ENCODE assay signal across 28 mouse cellular contexts in the genomic region with DNA sequence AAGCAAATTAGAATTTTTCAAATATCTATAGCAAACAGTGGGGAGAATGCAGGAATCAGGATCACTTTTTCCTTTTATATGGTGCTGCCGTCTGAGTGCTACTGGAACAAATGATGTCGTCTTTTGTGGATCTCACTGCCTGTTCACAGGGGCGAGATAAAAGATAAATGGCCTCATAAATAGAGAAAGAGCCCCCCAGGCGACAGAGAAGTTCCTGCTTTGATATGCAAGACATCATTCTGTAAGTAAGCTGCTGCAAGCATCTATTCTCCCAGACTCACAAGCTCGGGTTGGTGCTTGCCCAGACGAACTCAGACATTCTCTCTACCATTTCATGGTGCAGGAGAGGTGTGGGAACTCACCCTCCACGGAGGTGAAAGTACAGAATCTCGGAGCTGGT.
DNase-seq lines count a peak whose midpoint lies in the region; ATAC-seq and TF ChIP-seq lines count a peak whose summit lies in the region.
"Had no signal": no experiment of that assay in that cellular context is flagged by ENCODE, and none has a peak within 500 bp of the region (broad histone marks: within the 10 kb centered on the region; RNA-seq: fewer than 3 reads in every experiment).

No protein-coding gene starts in this region.

- no peaks in the 10 kb centered on the region for H3K4me1 ChIP-seq in limb, embryonic 14.5 days (ENCODE audit: control insufficient read depth, insufficient read depth, low read length)
- peaks cover 2% of the 10 kb centered on the region; the same call in 1 of the 2 replicates for H3K4me1 ChIP-seq in limb, embryonic 10.5 days
- peaks cover 14% of the 10 kb centered on the region for H3K4me1 ChIP-seq in midbrain, embryonic 15.5 days
- no peaks in the 10 kb centered on the region for H3K4me1 ChIP-seq in kidney, embryonic 16.5 days (ENCODE audit: insufficient read depth, low read length)
- H3K4me1 ChIP-seq: limb, embryonic 15.5 days; liver, embryonic 13.5 days; megakaryocyte, embryonic 14.5 days had no signal

- H3K36me3 ChIP-seq in limb, embryonic 14.5 days (ENCODE audit: control insufficient read depth, insufficient read depth, low read length), result no peaks in the 10 kb centered on the region
- no peaks in the 10 kb centered on the region for H3K36me3 ChIP-seq in limb, embryonic 10.5 days
- H3K36me3 ChIP-seq in midbrain, embryonic 15.5 days (replicated peaks), result no peaks in the 10 kb centered on the region
- no peaks in the 10 kb centered on the region for H3K36me3 ChIP-seq in kidney, embryonic 16.5 days (ENCODE audit: insufficient read depth, low read length)
- H3K36me3 ChIP-seq: embryonic facial prominence, embryonic 15.5 days; forebrain, embryonic 12.5 days; limb, embryonic 15.5 days; liver, embryonic 13.5 days had no signal

- no peak for ATAC-seq in limb, embryonic 14.5 days (ENCODE audit: low FRiP score, low read depth)
- ATAC-seq in midbrain, embryonic 15.5 days (replicated peaks), result no peak
- no peak for ATAC-seq in kidney, embryonic 16.5 days (ENCODE audit: low FRiP score, low TSS enrichment)
- ATAC-seq: forebrain, postnatal 0 days; intestine, embryonic 16.5 days; lung, postnatal 0 days had no signal

- peak; percentile 24 for DNase-seq in limb, embryonic 14.5 days (ENCODE audit: low spot score)
- no peak for DNase-seq in limb, embryonic 10.5 days (ENCODE audit: low spot score)
- DNase-seq in retina, postnatal 1 day, result peak; percentile 52
- no peak for DNase-seq in retina, embryonic 14.5 days (ENCODE audit: low spot score)
- no peak for DNase-seq in kidney, postnatal 36 days
- DNase-seq: adrenal gland, postnatal 25 days; B cell, adult 2 months; cerebellum, adult 18-20 months; cerebellum, postnatal 10 days; forebrain, postnatal 0 days; gastrocnemius, postnatal 14 days; heart, postnatal 14 days; kidney, adult 9 months; kidney, postnatal 14 days; liver, embryonic 13.5 days; lung, adult 18-20 months; lung, postnatal 4 days; right cerebral cortex, postnatal 4 days; thymus, adult 2 months; thymus, postnatal 36 days had no signal

- no peak overlapping the region for H3K27ac ChIP-seq in limb, embryonic 14.5 days (replicated peaks; ENCODE audit: low read depth, low read length)
- H3K27ac ChIP-seq in limb, embryonic 10.5 days, result no peak overlapping the region
- 0 out of 2 replicates have a peak overlapping the region, but pooled peaks have one; percentile 21 for H3K27ac ChIP-seq in midbrain, embryonic 15.5 days
- no peak overlapping the region for H3K27ac ChIP-seq in kidney, embryonic 16.5 days (ENCODE audit: low read length)
- H3K27ac ChIP-seq: embryonic facial prominence, embryonic 15.5 days; forebrain, embryonic 12.5 days; limb, embryonic 15.5 days; liver, embryonic 13.5 days had no signal

- no peak for TF ChIP-seq POLR2A in limb, embryonic 14.5 days (IDR thresholded peaks at IDR 0.05; ENCODE audit: borderline replicate concordance, extremely low read depth, insufficient read depth, insufficient read length)

- 35% methylated on average over 8 of the region's 8 CpGs for WGBS in limb, embryonic 14.5 days
- 40% methylated on average over 8 of the region's 8 CpGs for WGBS in limb, embryonic 10.5 days
- WGBS in midbrain, embryonic 15.5 days, result 26% methylated on average over 8 of the region's 8 CpGs
- 32% methylated on average over 8 of the region's 8 CpGs for WGBS in kidney, embryonic 16.5 days

- H3K4me2 ChIP-seq in limb, embryonic 14.5 days (replicated peaks; ENCODE audit: low read depth, low read length, severe bottlenecking), result no peak overlapping the region
- H3K4me2 ChIP-seq in midbrain, embryonic 15.5 days, result no peak overlapping the region
- H3K4me2 ChIP-seq in kidney, embryonic 16.5 days (replicated peaks; ENCODE audit: low read depth, low read length), result no peak overlapping the region
- H3K4me2 ChIP-seq: embryonic facial prominence, embryonic 15.5 days; forebrain, embryonic 12.5 days; limb, embryonic 15.5 days; liver, embryonic 13.5 days had no signal

- H3K4me3 ChIP-seq in limb, embryonic 14.5 days (replicated peaks; ENCODE audit: low read length), result no peak overlapping the region
- no peak overlapping the region for H3K4me3 ChIP-seq in limb, embryonic 10.5 days
- H3K4me3 ChIP-seq in midbrain, embryonic 15.5 days, result no peak overlapping the region
- H3K4me3 ChIP-seq in kidney, embryonic 16.5 days (ENCODE audit: low read length), result no peak overlapping the region
- H3K4me3 ChIP-seq: embryonic facial prominence, embryonic 15.5 days; forebrain, embryonic 12.5 days; limb, embryonic 15.5 days; liver, embryonic 13.5 days; megakaryocyte, embryonic 14.5 days had no signal

- H3K9ac ChIP-seq in limb, embryonic 14.5 days (ENCODE audit: low read depth, low read length, severe bottlenecking), result no peak overlapping the region
- H3K9ac ChIP-seq in midbrain, embryonic 15.5 days, result no peak overlapping the region
- H3K9ac ChIP-seq in kidney, embryonic 16.5 days (replicated peaks; ENCODE audit: low read length), result no peak overlapping the region
- H3K9ac ChIP-seq: embryonic facial prominence, embryonic 15.5 days; forebrain, embryonic 12.5 days; forebrain, postnatal 0 days; limb, embryonic 15.5 days; liver, embryonic 13.5 days had no signal

- no peaks in the 10 kb centered on the region for H3K27me3 ChIP-seq in limb, embryonic 14.5 days (ENCODE audit: control insufficient read depth, insufficient read depth, low read length)
- peaks cover 13% of the 10 kb centered on the region for H3K27me3 ChIP-seq in limb, embryonic 10.5 days (ENCODE audit: low read depth, poor library complexity, severe bottlenecking)
- peaks cover 4% of the 10 kb centered on the region; the same call in 1 of the 2 replicates for H3K27me3 ChIP-seq in midbrain, embryonic 15.5 days (replicated peaks)
- no peaks in the 10 kb centered on the region for H3K27me3 ChIP-seq in kidney, embryonic 16.5 days (ENCODE audit: insufficient read depth, low read length)
- H3K27me3 ChIP-seq: embryonic facial prominence, embryonic 15.5 days; forebrain, embryonic 12.5 days; limb, embryonic 15.5 days; liver, embryonic 13.5 days; megakaryocyte, embryonic 14.5 days had no signal

- H3K9me3 ChIP-seq in limb, embryonic 14.5 days (ENCODE audit: control insufficient read depth, low read length), result no peaks in the 10 kb centered on the region
- H3K9me3 ChIP-seq in limb, embryonic 10.5 days (replicated peaks), result no peaks in the 10 kb centered on the region
- no peaks in the 10 kb centered on the region for H3K9me3 ChIP-seq in midbrain, embryonic 15.5 days
- no peaks in the 10 kb centered on the region for H3K9me3 ChIP-seq in kidney, embryonic 16.5 days (ENCODE audit: low read length)
- H3K9me3 ChIP-seq: embryonic facial prominence, embryonic 15.5 days; forebrain, embryonic 12.5 days; limb, embryonic 15.5 days; liver, embryonic 13.5 days; megakaryocyte, embryonic 14.5 days had no signal

Comparison
In these comparisons a context has a peak if more than half of its experiments do, and no peak if none do; other contexts are left out.
1. DNase-seq: peak in limb, embryonic 14.5 days (single experiment) and retina, postnatal 1 day (single experiment); none in limb, embryonic 10.5 days (single experiment), retina, embryonic 14.5 days (single experiment) and kidney, postnatal 36 days (0 of 2).